Mouse (Mus musculus): ENCODE data around the gene Zeb2. TPM values are rescaled to one million over a fixed set of nuclear protein-coding genes. Genes with fewer than 3 reads are reported as not detected.

Gene Zeb2
- polyA plus RNA-seq, 1 experiment from 2014 or later: 84.3 TPM

GRCm38 (mm10) chr2:45109161-45109950 is 7.8 kb downstream of the Zeb2 start:
- under 1% methylated on average over 47 of the region's 74 CpGs for WGBS

GRCm38 (mm10) chr2:45108521-45109091 is 8.6 kb downstream of the Zeb2 start:
- peak overlapping the region; percentile 83 for H3K4me3 ChIP-seq (ENCODE audit: low read length)
- peak overlapping the region; percentile 96 for H3K9ac ChIP-seq (ENCODE audit: low read length)
- ATAC-seq (ENCODE audit: low read depth): peak; percentile 23
- no peaks in the 10 kb centered on the region for H3K9me3 ChIP-seq (ENCODE audit: control insufficient read depth, low read length)
- under 1% methylated on average over 23 of the region's 25 CpGs for WGBS
- H3K36me3 ChIP-seq (ENCODE audit: control insufficient read depth, insufficient read depth, low read length): no peaks in the 10 kb centered on the region
- H3K4me1 ChIP-seq (replicated peaks; ENCODE audit: control insufficient read depth, insufficient read depth, low read length): 0 out of 2 replicates have a peak, but pooled peaks cover 2% of the 10 kb centered on the region
- H3K27ac ChIP-seq (ENCODE audit: low read length): peak overlapping the region; percentile 98
- peaks cover 2% of the 10 kb centered on the region; the same call in 1 of the 2 replicates for H3K27me3 ChIP-seq (ENCODE audit: control insufficient read depth, insufficient read depth, low read depth, low read length)
- H3K4me2 ChIP-seq (ENCODE audit: low read depth, low read length): peak overlapping the region; percentile 76

More at GRCm38 (mm10) chr2:45109161-45109950, 7.8 kb downstream of the Zeb2 start:
- peak overlapping the region; percentile 96 for H3K9ac ChIP-seq (ENCODE audit: low read length)
- H3K27me3 ChIP-seq (ENCODE audit: control insufficient read depth, insufficient read depth, low read depth, low read length): peaks cover 2% of the 10 kb centered on the region
- 0 out of 2 replicates have a peak, but pooled peaks cover 2% of the 10 kb centered on the region for H3K4me1 ChIP-seq (replicated peaks; ENCODE audit: control insufficient read depth, insufficient read depth, low read length)
- H3K27ac ChIP-seq (ENCODE audit: low read length): peak overlapping the region; percentile 98
- peak overlapping the region; percentile 83 for H3K4me3 ChIP-seq (ENCODE audit: low read length)
- no peak for ATAC-seq (ENCODE audit: low read depth)
- H3K4me2 ChIP-seq (ENCODE audit: low read depth, low read length): peak overlapping the region; percentile 76
- H3K9me3 ChIP-seq (ENCODE audit: control insufficient read depth, low read length): no peaks in the 10 kb centered on the region
- no peaks in the 10 kb centered on the region for H3K36me3 ChIP-seq (ENCODE audit: control insufficient read depth, insufficient read depth, low read length)

GRCm38 (mm10) chr2:45107555-45107954 is 9.6 kb downstream of the Zeb2 start:
- Histone ChIP-seq H3K27me3 (ENCODE audit: control insufficient read depth, insufficient read depth, low read depth, low read length) (no peaks in the 10 kb centered on the region; the same call in 1 of the 2 replicates), H3K9ac (ENCODE audit: low read length) (peak overlapping the region; percentile 96), H3K4me1 (replicated peaks; ENCODE audit: control insufficient read depth, insufficient read depth, low read length) (peaks cover 8% of the 10 kb centered on the region; the same call in 1 of the 2 replicates), H3K27ac (ENCODE audit: low read length) (peak overlapping the region; percentile 98), H3K4me2 (ENCODE audit: low read depth, low read length) (peak overlapping the region; percentile 76), H3K9me3 (ENCODE audit: control insufficient read depth, low read length) (no peaks in the 10 kb centered on the region), H3K36me3 (ENCODE audit: control insufficient read depth, insufficient read depth, low read length) (no peaks in the 10 kb centered on the region), H3K4me3 (ENCODE audit: low read length) (peak overlapping the region; percentile 83)
- 29% methylated on average over 2 of the region's 2 CpGs for WGBS
- no peak for ATAC-seq (ENCODE audit: low read depth)

- H3K9ac ChIP-seq (ENCODE audit: low read length): peak overlapping the region; percentile 70
- ATAC-seq (ENCODE audit: low read depth): peak; percentile 26; the same call in 1 of the 2 replicates
- WGBS: 26% methylated on average over 7 of the region's 7 CpGs
- H3K27me3 ChIP-seq (ENCODE audit: control insufficient read depth, insufficient read depth, low read depth, low read length): no peaks in the 10 kb centered on the region; the same call in 1 of the 2 replicates
- peak overlapping the region; percentile 76 for H3K4me2 ChIP-seq (ENCODE audit: low read depth, low read length)
- H3K27ac ChIP-seq (ENCODE audit: low read length): peak overlapping the region; percentile 86
- no peaks in the 10 kb centered on the region for H3K9me3 ChIP-seq (ENCODE audit: control insufficient read depth, low read length)
- H3K36me3 ChIP-seq (ENCODE audit: control insufficient read depth, insufficient read depth, low read length): no peaks in the 10 kb centered on the region
- H3K4me3 ChIP-seq (ENCODE audit: low read length): peak overlapping the region; percentile 34
- H3K4me1 ChIP-seq (replicated peaks; ENCODE audit: control insufficient read depth, insufficient read depth, low read length): peaks cover 17% of the 10 kb centered on the region; the same call in 1 of the 2 replicates
Observed at GRCm38 (mm10) chr2:45105922-45106851, 11.0 kb downstream of the Zeb2 start.

GRCm38 (mm10) chr2:45105281-45105721 is 11.9 kb downstream of the Zeb2 start:
- Histone ChIP-seq H3K4me2 (ENCODE audit: low read depth, low read length) (peak overlapping the region; percentile 76), H3K4me3 (ENCODE audit: low read length) (peak overlapping the region; percentile 34), H3K27ac (ENCODE audit: low read length) (peak overlapping the region; percentile 86), H3K27me3 (ENCODE audit: control insufficient read depth, insufficient read depth, low read depth, low read length) (no peaks in the 10 kb centered on the region; the same call in 1 of the 2 replicates), H3K4me1 (replicated peaks; ENCODE audit: control insufficient read depth, insufficient read depth, low read length) (peaks cover 24% of the 10 kb centered on the region; the same call in 1 of the 2 replicates), H3K36me3 (ENCODE audit: control insufficient read depth, insufficient read depth, low read length) (no peaks in the 10 kb centered on the region), H3K9ac (ENCODE audit: low read length) (peak overlapping the region; percentile 70), H3K9me3 (ENCODE audit: control insufficient read depth, low read length) (no peaks in the 10 kb centered on the region)
- no peak for ATAC-seq (ENCODE audit: low read depth)
- 38% methylated on average over 6 of the region's 6 CpGs for WGBS

GRCm38 (mm10) chr2:45104511-45105055 is 12.6 kb downstream of the Zeb2 start:
- 20% methylated on average over 7 of the region's 7 CpGs for WGBS
- H3K4me1 ChIP-seq (replicated peaks; ENCODE audit: control insufficient read depth, insufficient read depth, low read length): peaks cover 29% of the 10 kb centered on the region; the same call in 1 of the 2 replicates
- H3K36me3 ChIP-seq (ENCODE audit: control insufficient read depth, insufficient read depth, low read length): no peaks in the 10 kb centered on the region
- peak overlapping the region; percentile 70 for H3K9ac ChIP-seq (ENCODE audit: low read length)
- peak overlapping the region; percentile 7 for H3K4me3 ChIP-seq (ENCODE audit: low read length)
- no peak for ATAC-seq (ENCODE audit: low read depth)
- H3K27me3 ChIP-seq (ENCODE audit: control insufficient read depth, insufficient read depth, low read depth, low read length): no peaks in the 10 kb centered on the region; the same call in 1 of the 2 replicates
- H3K9me3 ChIP-seq (ENCODE audit: control insufficient read depth, low read length): no peaks in the 10 kb centered on the region
- peak overlapping the region; percentile 76 for H3K4me2 ChIP-seq (ENCODE audit: low read depth, low read length)
- H3K27ac ChIP-seq (ENCODE audit: low read length): peak overlapping the region; percentile 86

GRCm38 (mm10) chr2:45104066-45104465 is 13.1 kb downstream of the Zeb2 start:
- Histone ChIP-seq H3K27ac (ENCODE audit: low read length) (peak overlapping the region; percentile 86), H3K9me3 (ENCODE audit: control insufficient read depth, low read length) (no peaks in the 10 kb centered on the region), H3K4me3 (ENCODE audit: low read length) (peak overlapping the region; percentile 7), H3K4me2 (ENCODE audit: low read depth, low read length) (peak overlapping the region; percentile 76), H3K27me3 (ENCODE audit: control insufficient read depth, insufficient read depth, low read depth, low read length) (no peaks in the 10 kb centered on the region; the same call in 1 of the 2 replicates), H3K36me3 (ENCODE audit: control insufficient read depth, insufficient read depth, low read length) (no peaks in the 10 kb centered on the region), H3K9ac (ENCODE audit: low read length) (peak overlapping the region; percentile 70), H3K4me1 (replicated peaks; ENCODE audit: control insufficient read depth, insufficient read depth, low read length) (peaks cover 30% of the 10 kb centered on the region; the same call in 1 of the 2 replicates)
- WGBS: 21% methylated on average over 4 of the region's 4 CpGs
- no peak for ATAC-seq (ENCODE audit: low read depth)
